Mouse (Mus musculus): ENCODE data around the gene Gng5. TPM values are rescaled to one million over a fixed set of nuclear protein-coding genes. Genes with fewer than 3 reads are reported as not detected.

Gene Gng5
- total and polyA plus RNA-seq, 2 experiments from 2014 or later = 73.7 to 291 TPM

- no peak for ATAC-seq
- H3K4me2 ChIP-seq (ENCODE audit: low read depth) = no peak overlapping the region
- H3K9me3 ChIP-seq (ENCODE audit: low read length) = no peaks in the 10 kb centered on the region
- WGBS = 90% methylated on average over 3 of the region's 3 CpGs
- no peaks in the 10 kb centered on the region for H3K36me3 ChIP-seq (ENCODE audit: insufficient read depth)
- H3K4me1 ChIP-seq (ENCODE audit: insufficient read depth) = no peaks in the 10 kb centered on the region
- H3K4me3 ChIP-seq (ENCODE audit: low read depth, low read length) = no peak overlapping the region
- no peak overlapping the region for H3K27ac ChIP-seq (ENCODE audit: low read depth, low read length)
- no peaks in the 10 kb centered on the region for H3K27me3 ChIP-seq (ENCODE audit: insufficient read depth, low read length)
- DNase-seq = no peak
- no peak overlapping the region for H3K9ac ChIP-seq
- TF ChIP-seq CTCF (IDR thresholded peaks at IDR 0.05; ENCODE audit: low read depth) = no peak
Measured at GRCm38 (mm10) chr3:146474428-146474827, 25.2 kb upstream of the Gng5 start.

- Histone ChIP-seq H3K27me3 (ENCODE audit: insufficient read depth, low read length) (no peaks in the 10 kb centered on the region), H3K36me3 (ENCODE audit: insufficient read depth) (no peaks in the 10 kb centered on the region), H3K9me3 (ENCODE audit: low read length) (no peaks in the 10 kb centered on the region), H3K4me1 (ENCODE audit: insufficient read depth) (no peaks in the 10 kb centered on the region), H3K4me2 (ENCODE audit: low read depth) (no peak overlapping the region), H3K27ac (ENCODE audit: low read depth, low read length) (no peak overlapping the region), H3K9ac (no peak overlapping the region), H3K4me3 (ENCODE audit: low read depth, low read length) (no peak overlapping the region)
- DNase-seq = no peak
- ATAC-seq = no peak
- 72% methylated on average over 2 of the region's 2 CpGs for WGBS
- no peak for TF ChIP-seq CTCF (IDR thresholded peaks at IDR 0.05; ENCODE audit: low read depth)
Measured at GRCm38 (mm10) chr3:146482044-146482443, 17.6 kb upstream of the Gng5 start.

GRCm38 (mm10) chr3:146486464-146486863 is 13.1 kb upstream of the Gng5 start:
- no peaks in the 10 kb centered on the region for H3K36me3 ChIP-seq (ENCODE audit: insufficient read depth)
- H3K27ac ChIP-seq (ENCODE audit: low read depth, low read length) = no peak overlapping the region
- H3K9ac ChIP-seq = no peak overlapping the region
- H3K4me2 ChIP-seq (ENCODE audit: low read depth) = no peak overlapping the region
- H3K27me3 ChIP-seq (ENCODE audit: insufficient read depth, low read length) = no peaks in the 10 kb centered on the region
- H3K4me1 ChIP-seq (ENCODE audit: insufficient read depth) = no peaks in the 10 kb centered on the region
- H3K4me3 ChIP-seq (ENCODE audit: low read depth, low read length) = no peak overlapping the region
- TF ChIP-seq CTCF (IDR thresholded peaks at IDR 0.05; ENCODE audit: low read depth) = no peak
- DNase-seq = no peak
- no peaks in the 10 kb centered on the region for H3K9me3 ChIP-seq (ENCODE audit: low read length)
- ATAC-seq = no peak
- 87% methylated on average over 4 of the region's 4 CpGs for WGBS

- 43% methylated on average over 8 of the region's 8 CpGs for WGBS
- Histone ChIP-seq H3K4me2 (ENCODE audit: low read depth) (no peak overlapping the region), H3K9me3 (ENCODE audit: low read length) (no peaks in the 10 kb centered on the region), H3K4me1 (ENCODE audit: insufficient read depth) (no peaks in the 10 kb centered on the region), H3K9ac (no peak overlapping the region), H3K27ac (ENCODE audit: low read depth, low read length) (no peak overlapping the region), H3K27me3 (ENCODE audit: insufficient read depth, low read length) (no peaks in the 10 kb centered on the region), H3K36me3 (ENCODE audit: insufficient read depth) (no peaks in the 10 kb centered on the region), H3K4me3 (ENCODE audit: low read depth, low read length) (no peak overlapping the region)
- no peak for DNase-seq
- no peak for TF ChIP-seq CTCF (IDR thresholded peaks at IDR 0.05; ENCODE audit: low read depth)
- ATAC-seq = no peak
Measured at GRCm38 (mm10) chr3:146494941-146495340, 4.7 kb upstream of the Gng5 start.

- no peaks in the 10 kb centered on the region for H3K9me3 ChIP-seq (ENCODE audit: low read length)
- peaks cover 8% of the 10 kb centered on the region; the same call in 1 of the 2 replicates for H3K36me3 ChIP-seq (ENCODE audit: insufficient read depth)
- no peak for TF ChIP-seq CTCF (IDR thresholded peaks at IDR 0.05; ENCODE audit: low read depth)
- H3K4me2 ChIP-seq (ENCODE audit: low read depth) = peak overlapping the region; percentile 69
- no peaks in the 10 kb centered on the region for H3K27me3 ChIP-seq (ENCODE audit: insufficient read depth, low read length)
- 4% methylated on average over 13 of the region's 13 CpGs for WGBS
- H3K27ac ChIP-seq (ENCODE audit: low read depth, low read length) = peak overlapping the region; percentile 51
- peaks cover 5% of the 10 kb centered on the region; the same call in 1 of the 2 replicates for H3K4me1 ChIP-seq (ENCODE audit: insufficient read depth)
- H3K4me3 ChIP-seq (ENCODE audit: low read depth, low read length) = peak overlapping the region; percentile 75
- ATAC-seq (no peak), DNase-seq (no peak)
- H3K9ac ChIP-seq = peak overlapping the region; percentile 64
Measured at GRCm38 (mm10) chr3:146498989-146499388, 618 bp upstream of the Gng5 start.

- DNase-seq = peak; percentile 47
- Histone ChIP-seq H3K27me3 (ENCODE audit: insufficient read depth, low read length) (no peaks in the 10 kb centered on the region), H3K27ac (ENCODE audit: low read depth, low read length) (peak overlapping the region; percentile 75), H3K4me2 (ENCODE audit: low read depth) (peak overlapping the region; percentile 69), H3K9me3 (ENCODE audit: low read length) (no peaks in the 10 kb centered on the region), H3K9ac (peak overlapping the region; percentile 64), H3K4me3 (ENCODE audit: low read depth, low read length) (peak overlapping the region; percentile 75), H3K36me3 (ENCODE audit: insufficient read depth) (peaks cover 11% of the 10 kb centered on the region; the same call in 1 of the 2 replicates), H3K4me1 (ENCODE audit: insufficient read depth) (peaks cover 5% of the 10 kb centered on the region; the same call in 1 of the 2 replicates)
- ATAC-seq = peak; percentile 77
- WGBS = 2% methylated on average over 57 of the region's 57 CpGs
- TF ChIP-seq CTCF (IDR thresholded peaks at IDR 0.05; ENCODE audit: low read depth) = no peak
Measured at GRCm38 (mm10) chr3:146500003-146500809, 599 bp downstream of the Gng5 start.

GRCm38 (mm10) chr3:146500810-146501201 is 1.2 kb downstream of the Gng5 start:
- H3K4me2 ChIP-seq (ENCODE audit: low read depth) = peak overlapping the region; percentile 69
- no peak for DNase-seq
- peaks cover 16% of the 10 kb centered on the region for H3K36me3 ChIP-seq (ENCODE audit: insufficient read depth)
- TF ChIP-seq CTCF (IDR thresholded peaks at IDR 0.05; ENCODE audit: low read depth) = no peak
- H3K4me1 ChIP-seq (ENCODE audit: insufficient read depth) = peaks cover 5% of the 10 kb centered on the region; the same call in 1 of the 2 replicates
- H3K27ac ChIP-seq (ENCODE audit: low read depth, low read length) = no peak overlapping the region
- no peaks in the 10 kb centered on the region for H3K27me3 ChIP-seq (ENCODE audit: insufficient read depth, low read length)
- peak overlapping the region; percentile 64; the same call in 1 of the 2 replicates for H3K9ac ChIP-seq
- WGBS = 8% methylated on average over 5 of the region's 5 CpGs
- no peak for ATAC-seq
- H3K4me3 ChIP-seq (ENCODE audit: low read depth, low read length) = peak overlapping the region; percentile 75
- no peaks in the 10 kb centered on the region for H3K9me3 ChIP-seq (ENCODE audit: low read length)

All from forebrain, postnatal 0 days (tissue).